Comparison of ENCODE assay signal across 21 mouse cellular contexts in genomic region chr3:117938426-117938825, GRCm38 (mm10).
DNase-seq lines count a peak whose midpoint lies in the region; ATAC-seq lines count a peak whose summit lies in the region.
"Had no signal": no experiment of that assay in that cellular context is flagged by ENCODE, and none has a peak within 500 bp of the region (broad histone marks: within the 10 kb centered on the region; RNA-seq: fewer than 3 reads in every experiment).

No protein-coding gene starts in this region.

- no peak for ATAC-seq in kidney, embryonic 15.5 days (replicated peaks; ENCODE audit: low FRiP score)

- no peaks in the 10 kb centered on the region for H3K9me3 ChIP-seq in kidney, embryonic 15.5 days (replicated peaks)
- H3K9me3 ChIP-seq: embryonic facial prominence, embryonic 15.5 days; hindbrain, embryonic 10.5 days; limb, embryonic 15.5 days; liver, embryonic 15.5 days; midbrain, embryonic 12.5 days; neural tube, embryonic 12.5 days had no signal

- H3K4me3 ChIP-seq in kidney, embryonic 15.5 days (replicated peaks): no peak overlapping the region
- H3K4me3 ChIP-seq: embryonic facial prominence, embryonic 15.5 days; hindbrain, embryonic 10.5 days; limb, embryonic 15.5 days; liver, embryonic 15.5 days; midbrain, embryonic 12.5 days; neural tube, embryonic 12.5 days had no signal

- no peaks in the 10 kb centered on the region for H3K36me3 ChIP-seq in kidney, embryonic 15.5 days
- H3K36me3 ChIP-seq: embryonic facial prominence, embryonic 15.5 days; hindbrain, embryonic 10.5 days; limb, embryonic 15.5 days; liver, embryonic 15.5 days; midbrain, embryonic 12.5 days; neural tube, embryonic 12.5 days had no signal

- no peak overlapping the region for H3K9ac ChIP-seq in kidney, embryonic 15.5 days
- H3K9ac ChIP-seq: embryonic facial prominence, embryonic 15.5 days; limb, embryonic 15.5 days; liver, embryonic 15.5 days; midbrain, embryonic 12.5 days; neural tube, embryonic 12.5 days had no signal

- no peak overlapping the region for H3K27ac ChIP-seq in kidney, embryonic 15.5 days
- H3K27ac ChIP-seq: embryonic facial prominence, embryonic 15.5 days; hindbrain, embryonic 10.5 days; limb, embryonic 15.5 days; liver, embryonic 15.5 days; midbrain, embryonic 12.5 days; neural tube, embryonic 12.5 days had no signal

- DNase-seq in adrenal gland, adult 2 months: peak; percentile 75
- DNase-seq in adrenal gland, postnatal 4 days (ENCODE audit: low spot score in 2 of 2): no peak
- peak; percentile 8 for DNase-seq in right cerebral cortex, postnatal 25 days
- DNase-seq in right cerebral cortex, postnatal 10 days (ENCODE audit: low spot score in 2 of 2): no peak
- peak; percentile 32 to 57 for DNase-seq in adrenal gland, postnatal 36 days
- DNase-seq in telencephalon, adult 2 months (ENCODE audit: low read depth, low spot score): peak; percentile 39
- DNase-seq in gastrocnemius, adult 18-20 months (ENCODE audit: low spot score): no peak
- DNase-seq: B cell, adult 2 months; cerebellum, adult 11-12 months; cerebellum, postnatal 25 days; gastrocnemius, postnatal 25 days; kidney, adult 11 months; kidney, postnatal 25 days; lung, postnatal 10 days had no signal

- no peaks in the 10 kb centered on the region for H3K27me3 ChIP-seq in kidney, embryonic 15.5 days
- H3K27me3 ChIP-seq: embryonic facial prominence, embryonic 15.5 days; limb, embryonic 15.5 days; liver, embryonic 15.5 days; midbrain, embryonic 12.5 days; neural tube, embryonic 12.5 days had no signal

- H3K4me2 ChIP-seq in kidney, embryonic 15.5 days: no peak overlapping the region
- H3K4me2 ChIP-seq: embryonic facial prominence, embryonic 15.5 days; limb, embryonic 15.5 days; liver, embryonic 15.5 days; midbrain, embryonic 12.5 days; neural tube, embryonic 12.5 days had no signal

- H3K4me1 ChIP-seq in kidney, embryonic 15.5 days: no peaks in the 10 kb centered on the region
- H3K4me1 ChIP-seq: embryonic facial prominence, embryonic 15.5 days; hindbrain, embryonic 10.5 days; limb, embryonic 15.5 days; liver, embryonic 15.5 days; midbrain, embryonic 12.5 days; neural tube, embryonic 12.5 days had no signal

Comparison
In these comparisons a context has a peak if more than half of its experiments do, and no peak if none do; other contexts are left out.
1. DNase-seq: peak in adrenal gland, adult 2 months (single experiment), right cerebral cortex, postnatal 25 days (single experiment), adrenal gland, postnatal 36 days (2 of 2) and telencephalon, adult 2 months (single experiment); none in adrenal gland, postnatal 4 days (0 of 2), right cerebral cortex, postnatal 10 days (0 of 2) and gastrocnemius, adult 18-20 months (single experiment).